Mouse (Mus musculus) lung, postnatal 14 days (tissue): ENCODE measurements around the gene Arap2.
A peak's percentile ranks its signal among the peaks of the same experiment; 100 is the strongest.

ENCODE experiments used
- DNase-seq: peaks from one replicate; pipeline ENCODE4 v3.0.0; 2021

Gene Arap2

GRCm38 (mm10) chr5:62765784-62766701, at the start of gene Arap2:
Gene Arap2 (minus strand): TSS chr5:62766159.
- DNase-seq: peak; percentile 81

DNA sequence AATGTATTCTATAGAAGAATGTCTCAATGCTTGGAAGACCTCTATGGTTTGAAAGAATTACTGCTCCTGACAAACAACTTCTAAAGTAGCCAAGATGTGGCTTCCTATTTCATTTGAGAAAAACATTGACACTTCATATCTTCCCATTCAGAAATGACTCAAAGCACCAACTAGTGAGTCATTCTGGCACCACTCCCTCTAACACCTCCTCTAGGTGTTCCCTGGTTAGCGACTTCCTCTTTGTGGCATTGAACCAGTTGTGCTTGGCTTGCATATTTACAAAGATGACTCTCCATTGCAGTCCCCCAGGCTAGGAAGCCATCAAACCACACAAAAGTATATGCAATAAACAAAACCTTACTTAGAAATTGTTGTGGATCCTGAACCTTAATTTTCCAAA, 49.8 kb upstream of the Arap2 start:
- DNase-seq: no peak

DNA sequence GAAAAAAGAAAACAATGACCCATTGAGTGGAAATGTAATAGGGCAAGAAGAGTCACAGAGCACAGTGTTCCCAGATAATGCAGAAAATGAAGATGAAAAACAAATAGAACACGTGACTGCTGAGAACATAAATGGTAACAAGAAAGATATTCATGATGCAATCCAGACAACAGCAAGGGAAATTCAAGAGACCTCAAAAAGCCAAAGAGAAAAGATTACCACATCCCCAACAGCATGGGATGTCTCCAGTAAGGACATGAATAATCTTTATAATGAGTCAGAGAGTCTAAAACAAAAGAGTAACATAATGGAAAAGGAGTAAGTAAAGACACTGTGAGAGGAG, 48.1 kb upstream of the Arap2 start:
- no peak for DNase-seq

DNA sequence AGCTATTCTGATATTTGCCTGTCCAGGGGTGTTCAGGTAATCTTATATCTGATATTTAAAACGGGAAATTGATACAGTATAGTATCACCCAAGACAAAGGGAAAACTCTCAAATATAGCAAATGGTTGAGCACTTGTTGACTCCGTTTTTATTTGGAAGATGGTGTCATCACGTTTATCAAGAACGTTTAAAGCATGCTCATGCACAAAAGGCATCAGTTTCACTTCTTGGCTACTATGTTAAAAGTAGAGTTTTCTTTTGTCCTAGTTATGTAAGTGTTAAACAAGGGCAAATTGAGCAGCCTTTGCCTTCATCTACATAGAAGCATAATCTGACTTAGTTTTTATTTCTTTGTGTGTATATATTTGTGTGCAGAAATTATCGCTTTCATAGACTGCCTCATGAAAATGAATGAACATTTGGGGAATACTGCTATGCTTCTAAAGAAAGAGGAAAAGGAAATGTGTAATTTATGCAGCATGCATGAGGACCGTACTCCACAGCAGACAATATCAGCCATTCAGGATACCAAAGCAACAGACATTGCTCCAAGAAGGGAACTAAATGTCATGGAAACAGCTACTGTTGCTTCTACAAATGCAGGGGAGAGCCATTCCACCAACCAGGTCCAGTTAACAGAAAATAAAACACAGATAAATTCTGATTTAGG, 47.6 kb upstream of the Arap2 start, which contains the start of gene Dthd1:
TSS of gene Dthd1 (plus strand) at position 422 of the 670 bp plus-strand sequence.
- no peak for DNase-seq

GRCm38 (mm10) chr5:62792776-62793175, 26.8 kb upstream of the Arap2 start:
- no peak for DNase-seq

- DNase-seq: no peak
Measured at GRCm38 (mm10) chr5:62790921-62791564, 25.1 kb upstream of the Arap2 start.

- DNase-seq: no peak
Measured at GRCm38 (mm10) chr5:62786809-62787208, 20.9 kb upstream of the Arap2 start.

DNA sequence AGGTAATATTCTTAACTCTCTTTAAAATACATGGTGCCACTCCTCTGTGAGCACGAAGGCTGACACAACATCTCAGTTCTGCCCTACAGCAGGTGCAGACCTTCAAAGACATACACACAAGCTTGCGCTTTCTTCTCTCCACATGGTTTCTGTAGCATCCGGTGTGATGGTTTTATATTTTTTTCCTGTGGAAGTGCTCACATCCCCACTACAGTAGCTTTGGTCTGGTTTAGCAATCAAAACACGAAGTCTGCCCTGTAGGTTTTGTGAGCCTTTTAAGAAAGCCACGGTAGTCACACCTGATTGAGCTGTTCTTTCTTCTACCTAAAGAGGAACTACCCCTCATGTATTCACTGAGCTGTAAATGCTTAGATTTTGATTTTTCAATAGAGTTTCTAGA, 12.7 kb upstream of the Arap2 start:
- no peak for DNase-seq

GRCm38 (mm10) chr5:62777804-62778203, 11.8 kb upstream of the Arap2 start:
- DNase-seq: no peak

DNA sequence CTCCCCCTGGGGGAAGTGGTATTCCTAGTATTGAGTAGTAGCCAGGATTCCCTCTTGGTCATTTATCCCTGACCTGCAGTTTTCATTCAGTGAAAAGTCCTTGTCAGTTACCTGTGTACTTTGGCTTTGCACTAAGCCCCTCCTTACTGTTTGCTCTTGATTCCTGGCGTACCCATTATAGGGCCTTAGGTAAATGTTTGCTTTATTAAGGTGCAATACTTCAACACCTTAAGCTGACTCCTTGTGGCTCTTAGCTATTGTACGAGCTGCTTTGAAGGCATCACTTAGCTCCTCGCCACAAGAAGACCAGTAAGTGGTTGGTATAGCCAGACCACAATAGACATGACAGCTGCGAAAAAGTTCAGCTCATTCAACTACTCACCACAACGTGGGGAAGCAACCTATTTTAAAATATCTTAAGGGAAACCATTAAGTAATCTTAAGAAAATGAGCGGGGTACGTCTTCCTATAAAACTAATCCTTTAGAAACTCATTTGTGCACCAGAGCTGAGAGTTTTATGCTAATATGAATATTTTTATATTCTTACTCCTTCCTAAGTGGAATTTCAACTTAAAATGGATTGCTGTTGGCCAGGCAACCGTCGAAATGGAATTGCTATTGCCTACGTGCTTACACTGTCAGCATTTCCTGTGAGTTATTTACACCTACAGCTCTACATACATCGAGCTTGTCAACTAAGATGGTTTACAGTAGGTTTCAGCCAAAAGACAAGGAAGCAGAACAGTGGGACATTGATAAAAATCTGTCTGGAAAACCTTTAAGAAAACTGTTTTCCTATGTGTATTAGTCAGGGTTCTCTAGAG, 6.0 kb upstream of the Arap2 start:
- no peak for DNase-seq

DNA sequence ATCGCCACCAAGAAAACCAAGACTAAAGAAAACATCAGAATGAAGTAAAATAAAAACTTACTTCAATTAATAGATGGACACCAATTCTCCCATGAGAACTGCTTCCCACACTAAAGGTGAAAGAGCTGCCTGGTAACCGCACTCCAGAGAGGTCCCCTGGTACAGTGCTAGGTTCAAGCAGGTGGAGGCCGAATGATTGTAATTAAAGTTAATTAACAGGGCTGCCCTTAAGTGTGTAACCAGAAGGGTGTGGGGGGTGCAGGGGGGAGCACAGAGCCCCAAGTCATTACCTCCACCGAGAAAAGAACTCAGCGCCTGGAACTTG, 538 bp downstream of the Arap2 start:
- no peak for DNase-seq

DNA sequence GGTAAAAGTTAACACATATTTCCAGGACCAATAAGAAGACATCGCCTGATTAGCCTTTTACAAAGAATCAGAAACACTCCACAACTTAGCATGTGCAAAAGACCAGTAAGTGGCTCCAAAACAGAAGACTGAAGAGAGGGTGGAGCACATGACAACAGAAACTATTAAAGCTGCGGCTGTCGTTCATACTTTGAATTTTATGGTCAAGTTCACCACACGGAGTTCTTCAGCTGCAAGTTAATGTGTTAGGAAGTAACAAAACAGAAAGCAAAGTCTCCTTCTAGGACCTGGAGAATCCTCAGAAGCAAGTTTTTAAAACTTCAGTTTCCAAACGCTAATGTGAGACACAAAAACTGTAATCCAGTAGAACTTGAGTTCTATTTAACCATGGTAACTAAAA, 1.8 kb downstream of the Arap2 start:
- no peak for DNase-seq

- DNase-seq: no peak
Measured at GRCm38 (mm10) chr5:62763046-62763445, 2.9 kb downstream of the Arap2 start.

- peak; percentile 39 for DNase-seq
Measured at GRCm38 (mm10) chr5:62762298-62762960, 3.5 kb downstream of the Arap2 start.

- DNase-seq: no peak
Measured at GRCm38 (mm10) chr5:62760791-62761504, 5.0 kb downstream of the Arap2 start.

GRCm38 (mm10) chr5:62755808-62756527, 10.0 kb downstream of the Arap2 start:
- DNase-seq: no peak

DNA sequence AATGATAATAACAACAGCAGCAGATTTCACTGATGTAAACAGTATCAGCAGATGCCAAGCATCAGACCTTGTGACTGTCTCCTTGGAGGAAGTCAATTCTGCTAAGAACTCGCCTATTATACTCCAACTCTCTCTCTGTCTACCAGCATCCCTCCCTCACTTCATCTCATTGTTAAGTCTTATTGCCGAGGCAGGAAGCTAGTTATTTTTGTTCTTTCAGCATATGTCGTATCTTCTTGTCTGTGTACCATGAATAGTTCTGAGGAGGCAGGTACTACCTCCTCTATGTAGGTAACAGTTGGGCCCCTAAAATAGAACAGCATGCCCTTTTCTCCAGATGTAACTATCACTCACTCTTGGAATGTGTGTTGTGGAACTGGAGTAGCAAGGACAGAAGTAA, 13.0 kb downstream of the Arap2 start:
- DNase-seq: no peak

GRCm38 (mm10) chr5:62751692-62752091, 14.3 kb downstream of the Arap2 start:
- DNase-seq: no peak

GRCm38 (mm10) chr5:62748168-62748567, 17.8 kb downstream of the Arap2 start:
- DNase-seq: no peak

DNA sequence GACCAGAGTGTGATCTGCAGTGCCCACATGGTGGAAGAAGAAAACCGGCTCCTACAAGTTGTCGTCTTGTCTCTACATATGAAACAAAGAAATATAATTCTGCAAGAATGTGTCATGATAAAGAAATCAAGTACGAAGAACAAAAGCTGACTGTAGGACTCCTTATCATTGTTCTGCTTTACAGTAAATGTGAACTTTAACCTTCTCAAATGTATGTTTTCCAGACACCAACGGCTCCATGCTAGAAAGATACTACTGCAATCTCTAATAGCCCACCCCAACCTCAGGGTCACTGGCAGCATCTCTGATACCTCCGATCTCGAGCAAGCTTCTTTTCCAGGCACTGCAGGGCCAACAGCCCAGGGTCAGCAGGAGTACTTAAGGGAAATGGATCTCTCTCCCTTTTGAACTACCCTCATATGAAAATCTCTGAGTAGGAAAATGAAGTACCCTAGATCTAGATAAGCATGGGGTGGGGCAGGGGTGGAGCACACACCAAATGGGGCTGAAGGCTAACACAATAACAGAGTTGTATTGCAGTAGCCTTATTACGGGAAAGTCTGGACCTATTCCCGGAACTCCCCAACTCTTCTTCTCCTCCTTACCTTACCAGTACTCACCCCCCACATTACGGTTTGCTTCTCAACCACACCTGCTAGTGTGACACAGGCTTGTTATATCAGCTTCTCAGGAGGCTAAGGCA, 22.6 kb downstream of the Arap2 start:
- no peak for DNase-seq
